Mouse (Mus musculus): ENCODE data around the gene Pus3. TPM values are rescaled to one million over a fixed set of nuclear protein-coding genes. Genes with fewer than 3 reads are reported as not detected.

Pus3 gene
- polyA plus RNA-seq (2017; shearing (Covaris generic)): 42.1 TPM

GRCm38 (mm10) chr9:35558257-35559008 is at the start of gene Pus3, which contains the start of gene Ddx25:
Gene Pus3 (plus strand): TSS chr9:35558595.
Gene Ddx25 (minus strand): TSS chr9:35558528.

GRCm38 (mm10) chr9:35518169-35518568 is 40.2 kb upstream of the Pus3 start, which contains the start of gene Gm1113:
Gene Gm1113 (minus strand): TSS chr9:35518269.

GRCm38 (mm10) chr9:35569571-35570534 is 11.5 kb downstream of the Pus3 start, which contains the start of the genes Pate2 and Hyls1:
Gene Pate2 (plus strand): TSS chr9:35570284.
Gene Hyls1 (minus strand): TSS chr9:35570398.

DNA sequence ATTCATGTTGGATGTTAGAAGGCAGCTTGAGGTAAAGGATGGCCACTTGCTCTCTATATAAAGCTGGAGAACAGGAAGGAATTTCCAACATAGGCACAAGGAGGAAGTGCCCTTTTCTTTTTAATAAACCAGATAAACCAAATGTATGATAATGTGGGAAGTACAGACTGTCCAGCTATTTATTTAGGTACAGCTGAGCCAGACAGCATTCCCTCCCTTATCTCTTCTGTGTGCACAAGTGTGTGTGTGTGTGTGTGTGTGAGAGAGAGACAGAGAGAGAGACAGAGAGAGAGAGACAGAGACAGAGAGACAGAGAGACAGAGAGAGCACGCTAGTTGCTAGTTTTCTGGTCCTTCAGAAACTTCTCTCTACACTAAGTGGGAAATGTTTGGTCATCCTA is 53.4 kb downstream of the Pus3 start, which contains the start of gene Pate4:
Gene Pate4, minus strand, starts transcription at position 101 of the 400 bp plus-strand sequence.

Other genes starting within 250 kb of the Pus3 start
- gene Cdon, start 137.5 kb upstream of the Pus3 start, polyA plus RNA-seq (2017; shearing (Covaris generic)): 3.8 TPM
- gene Gm1113, start 40.3 kb upstream of the Pus3 start, polyA plus RNA-seq (2017; shearing (Covaris generic)): not detected
- gene Ddx25, start 67 bp upstream of the Pus3 start, polyA plus RNA-seq (2017; shearing (Covaris generic)): 0.09 TPM
- not detected for gene Pate2, start 11.7 kb downstream of the Pus3 start, polyA plus RNA-seq (2017; shearing (Covaris generic))
- 11.9 TPM for gene Hyls1, start 11.8 kb downstream of the Pus3 start, polyA plus RNA-seq (2017; shearing (Covaris generic))
- gene Pate4, start 53.3 kb downstream of the Pus3 start, polyA plus RNA-seq (2017; shearing (Covaris generic)): not detected
- gene Pate3, start 89.6 kb downstream of the Pus3 start, polyA plus RNA-seq (2017; shearing (Covaris generic)): not detected
- not detected for gene Pate1, start 128.8 kb downstream of the Pus3 start, polyA plus RNA-seq (2017; shearing (Covaris generic))
- gene Gm17677, start 182.5 kb downstream of the Pus3 start, polyA plus RNA-seq (2017; shearing (Covaris generic)): not detected
- gene Gm17727, start 219.5 kb downstream of the Pus3 start, polyA plus RNA-seq (2017; shearing (Covaris generic)): not detected
- not detected for gene Gm27235, start 231.5 kb downstream of the Pus3 start, polyA plus RNA-seq (2017; shearing (Covaris generic))
- gene D730048I06Rik, start 231.5 kb downstream of the Pus3 start, polyA plus RNA-seq (2017; shearing (Covaris generic)): not detected